Mouse (Mus musculus) hindbrain, embryonic 14.5 days (tissue): Measurements from ENCODE around the gene Doc2g. TPM values are rescaled to one million over a fixed set of nuclear protein-coding genes. Genes with fewer than 3 reads are reported as not detected.

Experiments
- ATAC-seq: fragments of 200-750 bp; cut with Nextera tagmentation; 2 replicates; pipeline ENCODE4 v1.8.0; 2017; ENCODE audit warnings: moderate number of reproducible peaks, mild to moderate bottlenecking, moderate TSS enrichment, moderate library complexity; ENCODE audit not compliant: low FRiP score
- DNase-seq: peaks from one replicate; pipeline ENCODE4 v3.0.0-alpha.2; 2015; ENCODE audit warnings: low spot score
- H3K27ac ChIP-seq: fragments of 300-500 bp; sonication (generic); 2 replicates; pipeline ENCODE4 v1.5.1; 2014; ENCODE audit warnings: mild to moderate bottlenecking, moderate library complexity
- H3K27me3 ChIP-seq: fragments of 300-500 bp; sonication (generic); 2 replicates; pipeline ENCODE4 v1.6.1; 2014; ENCODE audit warnings: mild to moderate bottlenecking, low read length, mixed read lengths; ENCODE audit not compliant: control insufficient read depth, insufficient read depth
- H3K36me3 ChIP-seq: fragments of 300-500 bp; sonication (generic); replicated peaks from 2 replicates; pipeline ENCODE4 v1.6.1; 2014; ENCODE audit not compliant: control insufficient read depth, insufficient read depth
- H3K4me1 ChIP-seq: fragments of 300-500 bp; sonication (generic); replicated peaks from 2 replicates; pipeline ENCODE4 v1.6.1; 2014; ENCODE audit warnings: antibody characterized with exemption, low read length, mixed read lengths; ENCODE audit not compliant: control insufficient read depth, insufficient read depth
- H3K4me2 ChIP-seq: fragments of 300-500 bp; sonication (generic); replicated peaks from 2 replicates; pipeline ENCODE4 v1.6.1; 2014; ENCODE audit warnings: mild to moderate bottlenecking, moderate library complexity
- H3K4me3 ChIP-seq: fragments of 300-500 bp; sonication (generic); replicated peaks from 2 replicates; pipeline ENCODE4 v1.5.1; 2014; ENCODE audit warnings: mild to moderate bottlenecking, low read length
- H3K9ac ChIP-seq: fragments of 300-500 bp; sonication (generic); 2 replicates; pipeline ENCODE4 v1.6.1; 2014
- H3K9me3 ChIP-seq: fragments of 300-500 bp; sonication (generic); 2 replicates; pipeline ENCODE4 v1.6.1; 2016; ENCODE audit warnings: low read length; ENCODE audit not compliant: control insufficient read depth
- WGBS: fragments of 180-500 bp; shearing (Covaris S2); extraction: QIAGEN DNeasy Blood & Tissue Kit; methylation state at CpG from one replicate; pipeline ENCODE4 v1.1.7; 2014; 5-methylcytosine and 5-hydroxymethylcytosine counted together
- polyA plus RNA-seq: library from polyadenylated mRNA; unstranded; fragments of >200 nt; fragmentation: Nextera tagmentation; extraction: Ambion mirVana; gene quantifications from 2 replicates; pipeline ENCODE4 v1.2.1, GENCODE M21; 2014

Doc2g gene
- polyA plus RNA-seq, 1 experiment from 2014 or later = 5.0 TPM

- no peaks in the 10 kb centered on the region for H3K27me3 ChIP-seq
- H3K9me3 ChIP-seq = no peaks in the 10 kb centered on the region
- H3K4me2 ChIP-seq = no peak overlapping the region
- no peak overlapping the region for H3K4me3 ChIP-seq
- H3K4me1 ChIP-seq = no peaks in the 10 kb centered on the region
- no peaks in the 10 kb centered on the region for H3K36me3 ChIP-seq
- no peak for ATAC-seq
- H3K27ac ChIP-seq = no peak overlapping the region
- peak; percentile 65 for DNase-seq
- H3K9ac ChIP-seq = no peak overlapping the region
- 56% methylated on average over 10 of the region's 10 CpGs for WGBS
Measured at GRCm38 (mm10) chr19:4051741-4052515, 48.8 kb downstream of the Doc2g start.

GRCm38 (mm10) chr19:4052516-4053030, 49.5 kb downstream of the Doc2g start:
- H3K4me3 ChIP-seq = no peak overlapping the region
- H3K36me3 ChIP-seq = no peaks in the 10 kb centered on the region
- DNase-seq = no peak
- no peak overlapping the region for H3K4me2 ChIP-seq
- H3K9ac ChIP-seq = no peak overlapping the region
- no peak overlapping the region for H3K27ac ChIP-seq
- ATAC-seq = no peak
- H3K9me3 ChIP-seq = no peaks in the 10 kb centered on the region
- no peaks in the 10 kb centered on the region for H3K27me3 ChIP-seq
- no peaks in the 10 kb centered on the region for H3K4me1 ChIP-seq
- WGBS = 71% methylated on average over 5 of the region's 5 CpGs

DNA sequence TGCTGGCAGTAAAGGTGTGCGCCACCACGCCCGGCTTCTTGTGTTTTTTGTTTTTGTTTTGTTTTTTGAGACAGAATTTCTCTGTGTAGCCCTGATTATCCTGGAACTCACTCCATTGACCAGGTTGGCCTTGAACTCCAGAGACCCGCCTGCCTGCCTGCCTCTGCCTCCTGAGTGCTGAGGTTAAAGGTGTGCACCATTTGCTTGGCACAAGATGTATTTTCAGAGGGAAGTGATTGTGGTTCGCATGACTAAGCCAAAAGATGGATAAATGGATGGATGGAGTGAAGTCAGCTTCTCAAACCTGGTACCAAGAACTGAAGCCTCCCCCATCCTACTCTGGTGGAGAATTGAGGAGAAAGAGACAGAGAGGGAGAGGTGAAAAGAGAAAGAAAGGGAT, 51.5 kb downstream of the Doc2g start:
- Histone ChIP-seq H3K4me2 (no peak overlapping the region), H3K27me3 (no peaks in the 10 kb centered on the region), H3K9ac (no peak overlapping the region), H3K36me3 (no peaks in the 10 kb centered on the region), H3K9me3 (no peaks in the 10 kb centered on the region), H3K4me3 (no peak overlapping the region), H3K27ac (no peak overlapping the region), H3K4me1 (no peaks in the 10 kb centered on the region)
- WGBS = 89% methylated on average over 5 of the region's 5 CpGs
- ATAC-seq (no peak), DNase-seq (no peak)

GRCm38 (mm10) chr19:4055216-4055946, 52.3 kb downstream of the Doc2g start:
- Histone ChIP-seq H3K4me2 (no peak overlapping the region), H3K9ac (no peak overlapping the region), H3K27ac (no peak overlapping the region), H3K27me3 (no peaks in the 10 kb centered on the region), H3K4me3 (no peak overlapping the region), H3K9me3 (no peaks in the 10 kb centered on the region), H3K4me1 (no peaks in the 10 kb centered on the region), H3K36me3 (no peaks in the 10 kb centered on the region)
- 78% methylated on average over 8 of the region's 8 CpGs for WGBS
- DNase-seq (no peak), ATAC-seq (no peak)

GRCm38 (mm10) chr19:4055947-4056693, 53.0 kb downstream of the Doc2g start:
- 71% methylated on average over 15 of the region's 15 CpGs for WGBS
- Histone ChIP-seq H3K4me2 (no peak overlapping the region), H3K4me1 (no peaks in the 10 kb centered on the region), H3K27ac (no peak overlapping the region), H3K9me3 (no peaks in the 10 kb centered on the region), H3K4me3 (no peak overlapping the region), H3K27me3 (no peaks in the 10 kb centered on the region), H3K36me3 (no peaks in the 10 kb centered on the region), H3K9ac (no peak overlapping the region)
- no peak for DNase-seq
- no peak for ATAC-seq

Other genes starting within 250 kb of the Doc2g start
- gene Kmt5b, start 235.9 kb upstream of the Doc2g start, polyA plus RNA-seq = 56.9 and 57.9 TPM in 2 replicates
- 54.7 and 60.8 TPM in 2 replicates for gene Chka, start 151.5 kb upstream of the Doc2g start, polyA plus RNA-seq
- gene Tcirg1, start 96.2 kb upstream of the Doc2g start, polyA plus RNA-seq = 11.6 and 13.3 TPM in 2 replicates
- gene Ndufs8, start 90.5 kb upstream of the Doc2g start, polyA plus RNA-seq = 310 and 332 TPM in 2 replicates
- gene Aldh3b1, start 73.5 kb upstream of the Doc2g start, polyA plus RNA-seq = 2.4 and 3.3 TPM in 2 replicates
- gene Unc93b1, start 68.1 kb upstream of the Doc2g start, polyA plus RNA-seq = 9.7 and 10.4 TPM in 2 replicates
- not detected in 2 replicates for gene Aldh3b3, start 44.7 kb upstream of the Doc2g start, polyA plus RNA-seq
- gene Aldh3b2, start 31.0 kb upstream of the Doc2g start, polyA plus RNA-seq = 0.13 and 0.32 TPM in 2 replicates
- 2.1 and 3.6 TPM in 2 replicates for gene Acy3, start 16.7 kb upstream of the Doc2g start, polyA plus RNA-seq
- gene Tbx10, start 10.6 kb upstream of the Doc2g start, polyA plus RNA-seq = 0.46 TPM in 2 replicates
- 23.5 TPM in 2 replicates for gene Nudt8, start 2.7 kb upstream of the Doc2g start, polyA plus RNA-seq
- gene Gm49405, start 2.7 kb upstream of the Doc2g start, polyA plus RNA-seq = 2.7 and 3.4 TPM in 2 replicates
- gene Ndufv1, start 9.5 kb downstream of the Doc2g start, polyA plus RNA-seq = 242 and 259 TPM in 2 replicates
- 477 and 497 TPM in 2 replicates for gene Gstp1, start 34.7 kb downstream of the Doc2g start, polyA plus RNA-seq
- gene Gstp2, start 42.7 kb downstream of the Doc2g start, polyA plus RNA-seq = 1.7 TPM in 1 of 2 replicates, not detected in the other
- gene Gstp3, start 56.3 kb downstream of the Doc2g start, polyA plus RNA-seq = not detected in 2 replicates
- gene Cabp2, start 78.3 kb downstream of the Doc2g start, polyA plus RNA-seq = not detected in 2 replicates
- 79.2 and 82.1 TPM in 2 replicates for gene Cdk2ap2, start 93.9 kb downstream of the Doc2g start, polyA plus RNA-seq
- 70.0 and 74.7 TPM in 2 replicates for gene Pitpnm1, start 96.7 kb downstream of the Doc2g start, polyA plus RNA-seq
- gene Aip, start 122.5 kb downstream of the Doc2g start, polyA plus RNA-seq = 93.8 and 99.7 TPM in 2 replicates
- gene Gpr152, start 136.5 kb downstream of the Doc2g start, polyA plus RNA-seq = not detected in 2 replicates
- gene Cabp4, start 140.7 kb downstream of the Doc2g start, polyA plus RNA-seq = 0.11 and 0.26 TPM in 2 replicates
- 102 TPM in 2 replicates for gene Coro1b, start 145.3 kb downstream of the Doc2g start, polyA plus RNA-seq
- gene Ptprcap, start 150.3 kb downstream of the Doc2g start, polyA plus RNA-seq = 0.44 and 0.68 TPM in 2 replicates
- 35.8 and 39.7 TPM in 2 replicates for gene Rps6kb2, start 160.0 kb downstream of the Doc2g start, polyA plus RNA-seq
- gene Carns1, start 172.2 kb downstream of the Doc2g start, polyA plus RNA-seq = 5.3 and 6.0 TPM in 2 replicates
- 0.43 and 0.68 TPM in 2 replicates for gene Tbc1d10c, start 188.0 kb downstream of the Doc2g start, polyA plus RNA-seq
- gene Ppp1ca, start 188.8 kb downstream of the Doc2g start, polyA plus RNA-seq = 581 and 604 TPM in 2 replicates
- gene Rad9a, start 198.3 kb downstream of the Doc2g start, polyA plus RNA-seq = 19.4 and 22.5 TPM in 2 replicates
- gene Clcf1, start 210.9 kb downstream of the Doc2g start, polyA plus RNA-seq = 0.51 and 0.53 TPM in 2 replicates
- not detected in 2 replicates for gene AC109138.7, start 211.0 kb downstream of the Doc2g start, polyA plus RNA-seq
- gene Pold4, start 228.6 kb downstream of the Doc2g start, polyA plus RNA-seq = 18.8 and 20.4 TPM in 2 replicates